Mouse (Mus musculus): ENCODE results near the gene Usp50.

Gene Usp50

GRCm38 (mm10) chr2:126783370-126783769 lies at the start of gene Usp50:
TSS of gene Usp50 (minus strand) at chr2:126783470.
- in situ Hi-C loops (cut with MboI) = no loop called here

- in situ Hi-C loops (cut with MboI) = no loop called here
Measured at GRCm38 (mm10) chr2:126817414-126817813, 34.1 kb upstream of the Usp50 start.

- in situ Hi-C loops (cut with MboI) = no loop called here
Measured at GRCm38 (mm10) chr2:126816644-126817347, 33.5 kb upstream of the Usp50 start.

- in situ Hi-C loops (cut with MboI) = no loop called here
Measured at GRCm38 (mm10) chr2:126815822-126816221, 32.6 kb upstream of the Usp50 start.

- in situ Hi-C loops (cut with MboI) = no loop called here
Measured at GRCm38 (mm10) chr2:126801980-126802379, 18.7 kb upstream of the Usp50 start.

- in situ Hi-C loops (cut with MboI) = no loop called here
Measured at GRCm38 (mm10) chr2:126798455-126798854, 15.2 kb upstream of the Usp50 start.

GRCm38 (mm10) chr2:126795708-126796107 lies 12.4 kb upstream of the Usp50 start:
- in situ Hi-C loops (cut with MboI) = no loop called here

- in situ Hi-C loops (cut with MboI) = no loop called here
Measured at GRCm38 (mm10) chr2:126792611-126793010, 9.3 kb upstream of the Usp50 start.

GRCm38 (mm10) chr2:126787721-126788342 lies 4.6 kb upstream of the Usp50 start:
- in situ Hi-C loops (cut with MboI) = no loop called here

GRCm38 (mm10) chr2:126782433-126782832 lies 837 bp downstream of the Usp50 start:
- in situ Hi-C loops (cut with MboI) = no loop called here

GRCm38 (mm10) chr2:126781478-126781877 lies 1.8 kb downstream of the Usp50 start:
- in situ Hi-C loops (cut with MboI) = no loop called here

GRCm38 (mm10) chr2:126780286-126780685 lies 3.0 kb downstream of the Usp50 start:
- in situ Hi-C loops (cut with MboI) = no loop called here

GRCm38 (mm10) chr2:126778806-126779205 lies 4.5 kb downstream of the Usp50 start:
- in situ Hi-C loops (cut with MboI) = no loop called here

GRCm38 (mm10) chr2:126776416-126776815 lies 6.9 kb downstream of the Usp50 start:
- in situ Hi-C loops (cut with MboI) = no loop called here

GRCm38 (mm10) chr2:126775951-126776350 lies 7.3 kb downstream of the Usp50 start:
- in situ Hi-C loops (cut with MboI) = no loop called here

- in situ Hi-C loops (cut with MboI) = no loop called here
Measured at GRCm38 (mm10) chr2:126772217-126772616, 11.1 kb downstream of the Usp50 start.

- in situ Hi-C loops (cut with MboI) = no loop called here
Measured at GRCm38 (mm10) chr2:126769431-126770181, 13.7 kb downstream of the Usp50 start.

- in situ Hi-C loops (cut with MboI) = no loop called here
Measured at GRCm38 (mm10) chr2:126768194-126768593, 15.1 kb downstream of the Usp50 start.

- in situ Hi-C loops (cut with MboI) = no loop called here
Measured at GRCm38 (mm10) chr2:126767599-126767998, 15.7 kb downstream of the Usp50 start.

GRCm38 (mm10) chr2:126765867-126766582 lies 17.2 kb downstream of the Usp50 start:
- in situ Hi-C loops (cut with MboI) = no loop called here

- in situ Hi-C loops (cut with MboI) = no loop called here
Measured at GRCm38 (mm10) chr2:126759351-126759750, 23.9 kb downstream of the Usp50 start.

GRCm38 (mm10) chr2:126755664-126756063 lies 27.6 kb downstream of the Usp50 start:
- in situ Hi-C loops (cut with MboI) = no loop called here
